Mouse (Mus musculus) naive thymus-derived CD4-positive, alpha-beta T cell, adult 2 months (primary cell): Measurements from ENCODE around the gene Slc16a9.
"Not testable (repeated sequence)": the region's sequence is repeated elsewhere in the genome, so short reads cannot be mapped to it uniquely, and the experiment has no call there.

Source experiments
- DNase-seq: peaks from one replicate; pipeline ENCODE4 v3.0.0-alpha.2; 2011; ENCODE audit warnings: low read depth

Slc16a9 gene

DNA sequence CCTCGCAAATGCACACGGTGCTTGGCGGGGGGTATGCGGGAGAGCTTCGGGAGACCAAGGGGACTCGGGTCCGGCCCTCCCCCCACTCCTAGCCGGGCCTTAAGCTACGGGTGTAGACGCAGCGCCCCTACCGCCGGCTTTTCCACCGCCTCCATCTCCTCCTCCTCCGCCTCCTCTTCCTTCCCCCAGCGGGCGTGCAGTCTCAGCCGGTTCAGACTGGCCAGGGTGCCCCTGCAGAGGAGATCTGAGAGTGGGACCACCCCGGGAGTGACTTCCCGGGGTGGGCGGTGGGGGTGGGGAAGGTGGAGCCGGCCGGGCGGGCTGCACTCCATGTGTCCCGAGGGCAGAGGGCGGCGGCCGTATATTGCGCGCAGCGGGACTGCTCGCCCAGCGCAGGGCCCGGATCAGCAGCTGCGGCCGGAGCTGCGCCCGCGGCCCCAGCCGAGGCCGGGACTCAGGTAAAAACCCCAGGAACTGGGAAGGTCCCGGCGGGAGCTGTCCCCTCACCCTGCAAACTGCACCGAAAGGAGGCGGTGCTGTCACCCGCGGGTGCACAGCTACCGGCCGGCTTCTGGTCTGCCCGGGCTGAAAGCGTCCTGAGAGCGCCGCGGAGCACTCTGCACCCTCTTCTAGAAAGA, at the start of gene Slc16a9:
TSS of gene Slc16a9 (plus strand) at position 180 of the 638 bp plus-strand sequence.
- no peak for DNase-seq

DNA sequence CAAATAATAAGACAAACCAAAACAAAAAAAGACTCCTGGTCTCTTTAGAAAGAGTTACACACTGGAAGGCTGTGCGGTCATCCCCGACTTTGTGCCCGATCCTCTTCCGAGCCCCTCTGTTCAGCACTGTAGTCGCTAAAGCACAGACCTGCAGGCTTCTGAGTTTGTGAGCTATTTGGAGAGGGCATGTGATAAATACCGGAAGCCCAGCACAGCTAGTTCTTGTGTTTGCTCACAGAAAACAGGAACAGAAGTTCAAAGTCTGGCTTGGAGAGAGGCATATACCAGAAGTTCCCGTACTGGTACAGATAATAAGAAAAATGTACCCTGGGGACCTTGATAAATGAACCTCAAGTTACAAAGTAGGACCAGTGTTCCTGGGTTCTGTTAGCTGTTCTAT, 49.6 kb upstream of the Slc16a9 start:
- no peak for DNase-seq

DNA sequence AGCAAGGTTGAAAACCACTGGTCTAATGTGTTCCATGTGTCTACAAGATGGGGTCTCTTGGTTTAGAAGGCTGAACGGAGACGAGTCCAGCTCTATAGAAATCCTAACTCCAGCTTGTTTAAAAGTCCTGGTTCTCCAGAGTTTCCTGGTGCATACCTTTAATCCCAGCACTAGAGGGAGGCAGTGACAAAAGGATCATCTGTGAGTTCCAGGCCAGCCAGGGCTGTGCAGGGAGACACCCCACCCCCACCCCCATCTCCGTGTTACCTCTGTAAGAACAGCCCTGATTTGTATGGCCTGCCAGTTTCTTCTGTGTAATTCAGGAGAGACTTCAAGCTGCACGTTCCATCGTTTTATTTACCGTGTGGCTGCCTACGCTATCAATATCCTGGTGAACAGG, 49.1 kb upstream of the Slc16a9 start:
- no peak for DNase-seq

- DNase-seq: no peak
Measured at GRCm38 (mm10) chr10:70196666-70197065, 48.2 kb upstream of the Slc16a9 start.

DNA sequence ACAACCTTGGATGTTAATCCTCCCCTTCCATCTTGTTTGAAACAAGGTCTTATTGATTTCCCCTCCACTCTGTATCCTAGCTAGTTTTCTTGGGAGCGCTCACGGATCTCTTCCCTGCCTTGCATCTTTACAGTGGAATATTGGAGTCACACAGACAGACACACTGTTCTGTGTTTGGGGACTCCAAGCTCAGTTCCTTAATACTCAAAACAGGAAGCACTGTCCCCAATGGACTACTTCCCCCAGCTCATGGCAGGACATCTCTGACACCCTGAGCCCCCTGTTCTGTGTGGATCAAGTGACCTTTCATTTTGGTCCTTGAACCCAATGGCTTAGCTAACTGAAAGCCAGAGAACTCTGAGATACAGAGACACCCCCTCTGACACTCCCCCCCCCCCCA, 47.3 kb upstream of the Slc16a9 start:
- DNase-seq: no peak

- no peak for DNase-seq
Measured at GRCm38 (mm10) chr10:70198012-70198411, 46.9 kb upstream of the Slc16a9 start.

- no peak for DNase-seq
Measured at GRCm38 (mm10) chr10:70198951-70199463, 45.9 kb upstream of the Slc16a9 start.

- no peak for DNase-seq
Measured at GRCm38 (mm10) chr10:70199466-70200210, 45.3 kb upstream of the Slc16a9 start.

DNA sequence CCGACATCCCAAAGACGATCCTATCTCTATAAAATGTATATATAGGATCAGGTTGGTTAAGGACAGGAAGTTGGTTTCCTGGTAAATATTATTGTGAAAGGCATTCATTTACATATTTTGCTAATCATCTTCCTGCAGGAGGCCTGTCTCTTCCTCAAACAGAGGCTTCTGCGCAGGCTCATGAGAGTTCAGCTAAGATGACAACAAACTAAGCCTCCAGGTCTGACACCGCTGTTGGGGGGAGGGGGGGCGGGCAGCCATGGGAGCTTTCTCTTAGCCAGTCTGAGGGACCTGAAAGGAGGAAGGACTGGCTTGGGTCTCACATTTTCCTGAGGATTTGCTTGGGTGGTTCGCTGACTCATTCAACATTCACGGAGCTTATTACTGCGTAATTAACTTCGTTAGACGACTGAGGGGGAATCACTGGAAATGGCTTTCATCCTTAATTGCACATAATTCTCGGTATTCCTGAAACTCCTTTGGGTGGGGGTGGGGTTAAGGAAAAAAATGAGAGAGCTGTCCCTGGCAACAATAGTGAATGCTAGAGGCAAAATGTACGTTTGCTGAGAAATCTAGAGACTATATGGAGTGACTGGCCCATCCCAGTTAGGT, 43.9 kb upstream of the Slc16a9 start:
- DNase-seq: no peak

- no peak for DNase-seq
Measured at GRCm38 (mm10) chr10:70204505-70205399, 40.1 kb upstream of the Slc16a9 start, which contains the start of gene Mrln. Mrln (plus strand) TSS chr10:70204664.

- no peak for DNase-seq
Measured at GRCm38 (mm10) chr10:70211281-70211680, 33.6 kb upstream of the Slc16a9 start.

DNA sequence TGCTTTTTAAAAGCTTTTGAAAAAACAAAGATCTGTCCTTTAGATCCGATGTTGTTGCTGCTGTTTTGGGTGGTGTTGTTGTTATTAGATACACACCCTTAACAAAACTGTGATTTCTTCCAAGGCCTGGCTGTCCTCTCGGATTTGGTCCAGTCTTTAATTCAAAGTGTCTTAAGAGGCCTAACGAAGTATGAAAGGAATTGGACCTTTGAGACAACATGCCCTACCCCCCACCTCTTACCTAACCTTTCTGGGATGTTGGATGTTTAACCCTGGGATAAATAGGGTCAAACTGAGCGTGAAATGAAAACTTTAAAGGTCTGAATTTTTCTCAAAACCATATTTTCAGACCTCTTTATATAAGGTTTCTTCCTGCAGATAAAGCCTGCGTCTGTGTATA, 23.9 kb upstream of the Slc16a9 start:
- no peak for DNase-seq

GRCm38 (mm10) chr10:70222231-70222630, 22.7 kb upstream of the Slc16a9 start:
- DNase-seq: not testable (repeated sequence)

DNA sequence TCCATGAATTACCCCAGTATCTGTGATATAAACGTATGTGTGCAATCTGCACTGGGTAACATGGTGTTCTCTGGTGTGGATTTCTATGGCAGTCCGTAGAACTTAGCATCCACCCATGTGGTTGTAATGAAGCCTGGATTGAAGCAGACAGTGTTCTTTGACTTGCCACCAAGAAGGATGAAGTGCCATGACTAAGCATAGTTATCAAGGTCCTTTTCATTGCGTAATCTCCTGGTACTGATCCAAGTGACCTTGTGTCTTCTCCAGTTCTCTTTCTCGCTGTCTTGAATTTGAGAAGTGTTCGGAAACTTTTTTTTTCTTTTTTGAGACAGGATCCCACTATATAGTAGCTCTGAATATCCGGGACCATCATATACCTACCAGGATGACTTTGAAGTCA, 20.3 kb upstream of the Slc16a9 start:
- no peak for DNase-seq

DNA sequence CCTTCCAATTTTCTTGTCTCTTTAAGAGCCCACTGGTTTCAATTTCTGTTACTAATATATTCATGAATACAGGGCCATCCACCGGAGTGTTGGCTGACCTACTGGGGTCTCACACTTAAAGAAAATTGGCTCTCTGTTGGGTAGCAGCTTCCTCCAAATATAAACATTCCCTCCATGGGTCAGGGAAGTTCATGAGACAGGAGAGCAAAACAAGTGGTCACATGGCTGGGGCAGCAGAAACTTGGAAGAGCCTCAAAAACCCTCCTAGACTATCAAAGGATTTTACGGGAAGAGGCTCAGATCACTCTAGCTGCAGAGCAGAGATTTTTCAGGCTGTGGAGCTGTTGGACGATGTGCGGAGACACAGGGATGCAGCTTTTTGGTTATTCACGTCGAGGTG, 19.1 kb upstream of the Slc16a9 start:
- DNase-seq: no peak

DNA sequence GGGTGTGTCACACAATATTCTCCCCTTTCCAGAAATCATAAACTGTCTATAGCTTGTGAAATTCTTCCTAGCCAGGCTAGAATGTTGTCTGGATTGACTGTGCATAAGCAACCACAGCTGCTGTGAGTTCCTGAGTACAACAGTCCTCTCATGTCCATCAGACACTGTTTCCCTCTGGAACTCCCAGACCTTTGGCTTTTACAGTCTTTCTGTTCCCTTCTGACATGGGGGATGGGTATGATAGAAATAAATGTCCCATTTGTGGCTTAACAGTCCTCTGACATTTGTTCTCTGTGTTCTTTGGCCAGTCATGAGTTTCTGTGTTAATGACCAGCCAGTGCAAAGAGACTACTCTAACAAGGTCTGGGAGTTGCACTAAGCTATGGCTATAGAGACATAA, 18.3 kb upstream of the Slc16a9 start:
- DNase-seq: no peak

GRCm38 (mm10) chr10:70230352-70230751, 14.5 kb upstream of the Slc16a9 start:
- DNase-seq: no peak

DNA sequence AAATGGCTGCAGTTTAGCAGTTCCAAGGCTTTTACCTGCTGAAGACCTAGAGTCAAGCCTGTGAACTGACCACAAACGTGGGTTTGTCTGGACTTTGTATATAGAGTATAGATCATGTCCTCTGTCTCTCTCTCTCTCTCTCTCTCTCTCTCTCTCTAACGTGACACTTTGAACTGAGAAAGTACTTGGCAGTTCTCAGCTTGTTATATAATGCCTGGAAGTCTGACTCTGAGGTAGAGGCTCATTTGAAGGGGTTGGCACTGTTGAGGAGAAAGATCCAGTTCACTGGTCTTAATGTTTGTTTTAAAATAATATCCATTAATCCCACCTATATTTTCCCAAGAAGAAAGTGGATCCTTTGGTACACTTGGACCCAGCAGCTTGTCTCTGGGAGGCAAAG, 7.0 kb upstream of the Slc16a9 start:
- no peak for DNase-seq

GRCm38 (mm10) chr10:70242751-70243444, 2.0 kb upstream of the Slc16a9 start:
- DNase-seq: no peak

DNA sequence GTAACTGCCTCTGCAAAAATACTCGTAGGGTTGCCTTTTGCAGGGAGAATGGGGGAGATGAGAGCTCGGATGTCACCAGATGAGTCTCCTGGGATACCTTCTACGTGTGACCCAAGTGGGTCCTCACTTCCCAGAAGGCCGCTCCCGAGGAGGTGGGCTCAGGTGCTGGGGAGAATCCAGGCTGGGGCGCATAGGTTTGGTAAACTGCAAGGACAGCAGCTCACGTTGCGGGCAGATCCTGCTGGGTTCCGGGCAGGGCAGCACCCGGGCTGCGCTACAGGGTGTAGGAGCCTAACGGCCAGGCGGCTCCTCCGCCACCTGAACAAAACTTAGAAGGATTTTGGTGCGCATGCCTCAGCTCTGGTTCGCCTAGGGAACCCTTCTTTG, 652 bp downstream of the Slc16a9 start:
- no peak for DNase-seq

DNA sequence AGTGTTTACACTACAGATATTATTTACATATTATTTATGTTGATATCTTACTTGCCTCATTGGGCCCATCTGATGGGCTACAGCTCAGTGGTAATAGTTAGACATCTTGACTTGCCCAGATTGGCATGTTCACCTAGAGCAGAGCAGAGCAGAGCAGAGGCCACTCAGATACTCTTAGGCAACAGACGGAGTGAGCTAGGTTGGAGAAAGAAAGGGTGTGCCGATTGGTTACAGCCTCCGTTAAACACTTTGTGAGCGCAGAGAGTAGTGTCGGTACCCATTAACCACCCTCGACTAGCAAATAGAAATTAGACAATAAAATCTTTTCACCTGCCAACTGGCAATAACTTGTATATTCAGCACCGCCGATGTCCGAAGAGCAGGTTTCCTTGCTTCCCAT, 1.2 kb downstream of the Slc16a9 start:
- DNase-seq: no peak
